Mouse (Mus musculus) small intestine, adult 2 months (tissue): ENCODE results near the gene Taldo1.
A peak's percentile ranks its signal among the peaks of the same experiment; 100 is the strongest.

ENCODE experiments used
- CTCF ChIP-seq: fragments of 200-500 bp; IDR thresholded peaks from 2 replicates; pipeline ENCODE4 v1.5.1; 2012; ENCODE audit warnings: low read depth, mild to moderate bottlenecking, control low read depth, inconsistent platforms, low read length, moderate library complexity, mixed read lengths; ENCODE audit not compliant: insufficient replicate concordance, insufficient read length; ENCODE audit errors: extremely low read depth
- POLR2A ChIP-seq: fragments of 200-500 bp; IDR thresholded peaks from 2 replicates; pipeline ENCODE4 v1.6.1; 2012; ENCODE audit warnings: low read depth, mild to moderate bottlenecking, control low read depth, inconsistent platforms, low read length, moderate library complexity

DNA sequence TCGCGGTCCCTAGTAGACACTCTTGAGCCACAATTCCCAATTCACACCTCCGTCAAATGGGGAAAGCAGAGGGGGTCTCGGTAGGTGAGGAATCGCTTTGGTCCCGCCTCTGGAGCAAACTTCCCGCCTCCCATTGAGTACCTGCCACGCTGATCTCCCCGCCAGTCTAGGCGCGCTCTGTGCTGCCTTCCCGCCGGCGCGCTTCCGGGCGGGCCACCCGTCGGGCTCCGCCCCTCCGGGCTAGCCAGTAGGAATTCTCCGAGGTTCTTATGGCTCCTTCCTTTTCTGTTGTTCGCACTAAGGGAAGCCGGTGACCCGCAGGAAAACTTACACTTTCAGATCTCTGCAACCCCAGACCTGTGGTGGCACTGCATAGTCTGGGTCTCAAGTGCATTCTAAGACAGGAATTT is 51.8 kb downstream of the Taldo1 start, which contains the start of gene Pidd1:
- TF ChIP-seq CTCF (no peak), POLR2A (peak; percentile 43; the same call in 1 of the 2 replicates)
